Comparison of ENCODE assay signal across 7 mouse cellular contexts in the genomic region with DNA sequence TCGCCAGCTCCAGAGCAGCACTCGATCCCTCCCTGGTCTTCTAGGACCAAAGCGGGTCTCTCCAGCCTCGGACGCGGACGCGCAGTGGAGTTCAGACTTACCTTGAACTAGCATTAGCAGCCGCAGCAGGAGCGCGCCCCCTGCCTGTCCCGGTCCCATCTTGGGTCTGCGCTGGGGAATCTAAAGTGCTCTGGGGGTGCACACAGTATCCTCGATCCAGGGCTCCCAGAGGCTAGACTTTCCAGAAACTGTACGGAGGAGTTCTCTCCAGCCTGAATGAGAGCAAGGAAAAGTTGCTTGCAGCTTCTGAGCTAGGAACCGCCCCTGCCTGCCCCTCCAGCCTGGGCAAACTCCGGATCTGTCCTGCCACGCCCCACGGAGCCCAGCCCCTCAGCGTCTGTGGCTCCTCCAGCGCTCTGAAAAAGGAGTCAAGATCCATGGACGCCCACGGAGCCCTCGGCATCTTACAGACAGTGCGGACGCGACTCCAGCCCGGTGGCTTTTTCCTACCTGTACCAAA. TPM values are rescaled to one million over a fixed set of nuclear protein-coding genes. Genes with fewer than 3 reads are reported as not detected.
DNase-seq lines count a peak whose midpoint lies in the region; ATAC-seq and TF ChIP-seq lines count a peak whose summit lies in the region.

Gene Itga2, minus strand, starts transcription at position 326 of the 520 bp plus-strand sequence.

- peak within 1 kb of the TSS; percentile 52 for H3K4me3 ChIP-seq in intestine, embryonic 15.5 days (replicated peaks)
- peak within 1 kb of the TSS; percentile 42 for H3K4me3 ChIP-seq in limb, embryonic 14.5 days (replicated peaks; ENCODE audit: low read length)
- H3K4me3 ChIP-seq in midbrain, embryonic 13.5 days (replicated peaks) = peak within 1 kb of the TSS; percentile 37

- H3K27ac ChIP-seq in intestine, embryonic 15.5 days = peak within 1 kb of the TSS; percentile 77
- H3K27ac ChIP-seq in limb, embryonic 14.5 days (replicated peaks; ENCODE audit: low read depth, low read length) = no peak within 1 kb of the TSS
- no peak within 1 kb of the TSS for H3K27ac ChIP-seq in midbrain, embryonic 13.5 days

- no peaks in the 10 kb centered on the region for H3K27me3 ChIP-seq in intestine, embryonic 15.5 days (replicated peaks)
- H3K27me3 ChIP-seq in limb, embryonic 14.5 days (ENCODE audit: control insufficient read depth, insufficient read depth, low read length) = no peaks in the 10 kb centered on the region; the same call in 1 of the 2 replicates
- peaks cover 57% of the 10 kb centered on the region for H3K27me3 ChIP-seq in midbrain, embryonic 13.5 days

- TF ChIP-seq POLR2A in limb, embryonic 14.5 days (IDR thresholded peaks at IDR 0.05; ENCODE audit: borderline replicate concordance, extremely low read depth, insufficient read depth, insufficient read length) = no peak

- WGBS in intestine, embryonic 15.5 days = 1% methylated on average over 28 of the region's 28 CpGs
- WGBS in limb, embryonic 14.5 days = 3% methylated on average over 28 of the region's 28 CpGs
- 3% methylated on average over 28 of the region's 28 CpGs for WGBS in midbrain, embryonic 13.5 days

- DNase-seq in adrenal gland, adult 2 months = peak; percentile 77
- DNase-seq in embryo, embryonic 11.5 days (ENCODE audit: low read depth, low spot score) = peak; percentile 20
- DNase-seq in limb, embryonic 14.5 days (ENCODE audit: low spot score) = peak; percentile 39
- DNase-seq in spleen, adult 18-20 months = peak; percentile 53 to 71

- ATAC-seq in granulocyte monocyte progenitor cell, adult 5-6 weeks (replicated peaks; ENCODE audit: poor library complexity, severe bottlenecking) = peak; percentile 84
- ATAC-seq in intestine, embryonic 15.5 days = peak; percentile 90
- ATAC-seq in limb, embryonic 14.5 days (ENCODE audit: low FRiP score, low read depth) = peak; percentile 82
- ATAC-seq in midbrain, embryonic 13.5 days = peak; percentile 84

- H3K4me1 ChIP-seq in intestine, embryonic 15.5 days (replicated peaks) = 0 out of 2 replicates have a peak, but pooled peaks cover 5% of the 10 kb centered on the region
- H3K4me1 ChIP-seq in limb, embryonic 14.5 days (ENCODE audit: control insufficient read depth, insufficient read depth, low read length) = 0 out of 2 replicates have a peak, but pooled peaks cover 4% of the 10 kb centered on the region
- H3K4me1 ChIP-seq in midbrain, embryonic 13.5 days (replicated peaks) = peaks cover 14% of the 10 kb centered on the region

- H3K9me3 ChIP-seq in intestine, embryonic 15.5 days = no peaks in the 10 kb centered on the region
- no peaks in the 10 kb centered on the region for H3K9me3 ChIP-seq in limb, embryonic 14.5 days (ENCODE audit: control insufficient read depth, low read length)
- H3K9me3 ChIP-seq in midbrain, embryonic 13.5 days = no peaks in the 10 kb centered on the region

- H3K4me2 ChIP-seq in intestine, embryonic 15.5 days (replicated peaks) = peak within 1 kb of the TSS; percentile 84
- peak within 1 kb of the TSS; percentile 71 for H3K4me2 ChIP-seq in limb, embryonic 14.5 days (replicated peaks; ENCODE audit: low read depth, low read length, severe bottlenecking)
- H3K4me2 ChIP-seq in midbrain, embryonic 13.5 days (replicated peaks) = peak within 1 kb of the TSS; percentile 66

- H3K9ac ChIP-seq in intestine, embryonic 15.5 days = peak within 1 kb of the TSS; percentile 53
- peak within 1 kb of the TSS; percentile 43 for H3K9ac ChIP-seq in limb, embryonic 14.5 days (ENCODE audit: low read depth, low read length, severe bottlenecking)
- H3K9ac ChIP-seq in midbrain, embryonic 13.5 days (replicated peaks) = peak within 1 kb of the TSS; percentile 7

- H3K36me3 ChIP-seq in intestine, embryonic 15.5 days = no peaks in the 10 kb centered on the region
- no peaks in the 10 kb centered on the region for H3K36me3 ChIP-seq in limb, embryonic 14.5 days (ENCODE audit: control insufficient read depth, insufficient read depth, low read length)
- H3K36me3 ChIP-seq in midbrain, embryonic 13.5 days = no peaks in the 10 kb centered on the region

RNA-seq across cellular contexts. Expression of gene Itga2, which starts in this region (rescaled TPM):
- total RNA-seq in adrenal gland, adult 2 months (2021) = 1 to 10 TPM; 1.5 to 1.6 TPM
- 0.17 and 0.19 TPM in 2 replicates for polyA plus RNA-seq in adrenal gland, adult 2 months (2012; rRNA removed)
- 0.13 and 0.51 TPM in 2 replicates for total RNA-seq in granulocyte monocyte progenitor cell, adult 5-6 weeks (2014; fragmentation: Nextera tagmentation)
- 0.15 and 1.0 TPM in 2 replicates for total RNA-seq in granulocyte monocyte progenitor cell, adult 5-6 weeks (2017)
- 7.0 and 9.8 TPM in 2 replicates for polyA plus RNA-seq in intestine, embryonic 15.5 days (2015; fragmentation: Nextera tagmentation; extraction: Ambion mirVana)
- 3.3 and 3.8 TPM in 2 replicates for polyA plus RNA-seq in limb, embryonic 14.5 days (2012; rRNA removed)
- 3.6 and 3.9 TPM in 2 replicates for polyA plus RNA-seq in limb, embryonic 14.5 days (2014; fragmentation: Nextera tagmentation; extraction: Ambion mirVana)
- polyA plus RNA-seq in midbrain, embryonic 13.5 days (2015; fragmentation: Nextera tagmentation; extraction: Ambion mirVana) = 1.6 and 2.3 TPM in 2 replicates

Comparison
In these comparisons a context has a peak if more than half of its experiments do, and no peak if none do; other contexts are left out.
1. DNase-seq: peak in every context shown above with its lines; median percentile 77 in adrenal gland, adult 2 months; 62 in spleen, adult 18-20 months; 39 in limb, embryonic 14.5 days; 20 in embryo, embryonic 11.5 days.